24 mouse cellular contexts compared by ENCODE assay signal in the genomic region with DNA sequence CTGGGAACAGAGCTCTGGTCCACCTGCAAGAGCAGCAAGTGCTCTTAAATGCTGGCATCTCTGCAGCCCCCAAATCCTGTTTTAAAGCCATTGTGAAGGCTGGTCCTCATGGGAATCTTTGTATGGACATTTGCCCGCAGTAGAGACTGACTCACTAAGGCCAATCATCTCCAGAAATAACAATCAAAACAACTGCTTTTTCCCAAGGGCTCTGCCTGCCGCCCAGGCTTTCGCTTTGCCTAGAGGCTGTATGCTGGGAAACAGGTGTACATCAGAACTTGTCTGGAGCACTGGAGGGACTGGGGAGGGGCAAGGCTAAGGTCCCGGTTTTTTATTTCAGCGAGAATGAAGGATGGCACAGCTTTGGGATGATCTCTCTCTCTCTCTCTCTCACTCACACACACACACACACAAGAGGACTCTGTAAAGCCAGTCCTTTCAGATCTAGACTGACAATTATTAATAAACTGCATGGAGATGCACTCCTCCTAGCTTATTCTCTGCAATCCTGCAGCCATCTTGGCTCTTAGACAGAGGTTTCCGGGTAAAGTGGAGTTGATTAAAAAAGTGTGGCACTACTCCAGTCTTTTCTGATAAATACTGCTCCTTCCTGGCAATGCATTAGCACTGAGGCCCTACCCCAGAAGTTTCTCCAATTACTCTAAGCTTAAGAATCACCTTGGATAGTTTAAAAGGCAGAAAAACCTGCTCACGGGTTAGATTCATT. TPM values are rescaled to one million over a fixed set of nuclear protein-coding genes. Genes with fewer than 3 reads are reported as not detected.
"Had no signal": no experiment of that assay in that cellular context is flagged by ENCODE, and none has a peak within 500 bp of the region (broad histone marks: within the 10 kb centered on the region; RNA-seq: fewer than 3 reads in every experiment).

No protein-coding gene starts in this region.

- H3K4me3 ChIP-seq: left cerebral cortex, adult 2 months; limb, embryonic 10.5 days; liver, embryonic 15.5 days; midbrain, embryonic 10.5 days; neural tube, embryonic 12.5 days had no signal

- H3K9ac ChIP-seq: liver, embryonic 15.5 days; neural tube, embryonic 12.5 days had no signal

- H3K27ac ChIP-seq: left cerebral cortex, adult 2 months; limb, embryonic 10.5 days; liver, embryonic 15.5 days; midbrain, embryonic 10.5 days; neural tube, embryonic 12.5 days had no signal

- ATAC-seq: lung, postnatal 0 days had no signal

- DNase-seq: kidney, postnatal 14 days; lung, adult 2 months; lung, postnatal 36 days; midbrain, embryonic 14.5 days; right cerebral cortex, postnatal 4 days; spleen, adult 18-20 months; thymus, postnatal 36 days had no signal

- H3K36me3 ChIP-seq: limb, embryonic 10.5 days; liver, embryonic 15.5 days; midbrain, embryonic 10.5 days; neural tube, embryonic 12.5 days had no signal

RNA-seq across cellular contexts. Expression of gene Olfr1371, which starts 15.1 kb away (rescaled TPM):
- total RNA-seq: layer of hippocampus, adult 8-10 months; layer of hippocampus, postnatal 14 days; left cerebral cortex, adult 2 months; left cerebral cortex, postnatal 14 days; megakaryocyte, adult 5-6 weeks; neutrophil, adult 5-6 weeks had no signal
- polyA plus RNA-seq: kidney, embryonic 14.5 days; large intestine, adult 2 months; limb, embryonic 10.5 days; limb, embryonic 14.5 days; liver, embryonic 11.5 days; liver, embryonic 15.5 days; lung, adult 2 months; lung, postnatal 0 days; midbrain, embryonic 10.5 days; midbrain, embryonic 14.5 days; neural tube, embryonic 12.5 days; stomach, embryonic 14.5 days; thymus, postnatal 0 days had no signal
